Mouse (Mus musculus): ENCODE measurements around the gene Zc4h2. TPM values are rescaled to one million over a fixed set of nuclear protein-coding genes. Genes with fewer than 3 reads are reported as not detected.

The Zc4h2 gene
- total RNA-seq (2021), result 1 to 10 TPM; 1.6 to 1.9 TPM
- long read RNA-seq, experiment 1, partial matches to known transcripts, result 0 of 2 reads
- long read RNA-seq, experiment 1, other reads (novel, unspliced or antisense), result 0 of 2 reads
- long read RNA-seq, experiment 2, result 0 reads

- intact Hi-C loops (cut with DNase I), result no loop called here
- peak; percentile 61 to 75 for DNase-seq
These were observed at the start of gene Zc4h2 for GRCm38 (mm10) chrX:95657804-95658599. Gene Zc4h2, minus strand, starts transcription at chrX:95658509.

GRCm38 (mm10) chrX:95687119-95687518, 28.8 kb upstream of the Zc4h2 start:
- DNase-seq, result no peak
- intact Hi-C loops (cut with DNase I), result no loop called here

GRCm38 (mm10) chrX:95682206-95682605, 23.9 kb upstream of the Zc4h2 start:
- intact Hi-C loops (cut with DNase I), result no loop called here
- DNase-seq, result no peak

GRCm38 (mm10) chrX:95658600-95659084, 333 bp upstream of the Zc4h2 start:
- intact Hi-C loops (cut with DNase I), result no loop called here
- DNase-seq, result peak in 1 of 2 experiments; percentile 8

- DNase-seq, result no peak
- intact Hi-C loops (cut with DNase I), result no loop called here
These were observed 57.7 kb downstream of the Zc4h2 start for GRCm38 (mm10) chrX:95600609-95601008.

Other genes with a start within 250 kb of the Zc4h2 start
- gene Amer1, start 213.6 kb downstream of the Zc4h2 start, total RNA-seq (2021), result 1 to 10 TPM; 4.8 to 6.7 TPM
- gene Asb12, start 100.5 kb downstream of the Zc4h2 start, total RNA-seq (2021), result 10 to 100 TPM in 1 of 2 experiments, 1 to 10 TPM in 1; 9.8 to 12.5 TPM
- gene Pfn5, start 100.4 kb downstream of the Zc4h2 start, total RNA-seq (2021), result not detected
- gene Zc3h12b, start 53.2 kb upstream of the Zc4h2 start, total RNA-seq (2021), result 1 to 10 TPM in 1 of 2 experiments, under 1 TPM in 1; 0.98 to 1.3 TPM